Mouse (Mus musculus): Measurements from ENCODE around the gene Rom1. TPM values are rescaled to one million over a fixed set of nuclear protein-coding genes. Genes with fewer than 3 reads are reported as not detected.
"Not testable (repeated sequence)": the region's sequence is repeated elsewhere in the genome, so short reads cannot be mapped to it uniquely, and the experiment has no call there.

The Rom1 gene
- total RNA-seq, 2 experiments from 2014 or later = 3.2 to 4.0 TPM

DNA sequence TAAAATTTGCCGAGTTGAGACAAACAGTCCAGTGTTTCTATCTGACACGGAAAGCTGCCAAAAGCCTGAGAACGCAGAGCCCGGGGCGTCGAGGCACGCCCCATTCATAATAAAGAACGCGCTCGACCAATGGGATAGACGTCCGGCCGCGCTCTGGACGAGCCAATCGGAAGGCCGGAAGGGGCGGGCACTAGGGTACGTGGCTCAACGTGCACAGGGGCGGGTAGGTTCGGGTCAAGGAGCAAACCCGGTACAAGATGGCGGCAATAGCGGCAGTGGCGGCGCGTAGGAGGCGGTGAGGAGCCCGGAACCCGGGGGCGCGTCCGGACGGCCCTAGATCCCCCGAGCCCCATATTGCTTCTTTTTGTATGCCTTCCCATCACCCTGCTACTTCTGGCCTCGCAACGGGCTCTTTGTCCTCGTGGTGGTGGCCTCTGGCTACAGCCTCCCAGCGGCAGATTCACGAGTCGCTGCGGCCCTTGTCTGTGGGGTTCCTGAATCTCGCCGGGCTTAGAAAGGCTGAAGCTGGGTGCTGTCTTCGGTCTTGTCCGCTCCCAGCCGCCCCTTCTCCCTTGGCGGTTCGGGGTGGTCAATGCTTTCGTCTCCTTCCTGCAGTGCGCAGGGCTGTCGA is 31.2 kb downstream of the Rom1 start, which contains the start of gene Ganab:
Ganab (plus strand) TSS at position 207 of the 631 bp plus-strand sequence.
- DNase-seq (ENCODE audit: low spot score in 2 of 2) = peak; percentile 93 to 97

DNA sequence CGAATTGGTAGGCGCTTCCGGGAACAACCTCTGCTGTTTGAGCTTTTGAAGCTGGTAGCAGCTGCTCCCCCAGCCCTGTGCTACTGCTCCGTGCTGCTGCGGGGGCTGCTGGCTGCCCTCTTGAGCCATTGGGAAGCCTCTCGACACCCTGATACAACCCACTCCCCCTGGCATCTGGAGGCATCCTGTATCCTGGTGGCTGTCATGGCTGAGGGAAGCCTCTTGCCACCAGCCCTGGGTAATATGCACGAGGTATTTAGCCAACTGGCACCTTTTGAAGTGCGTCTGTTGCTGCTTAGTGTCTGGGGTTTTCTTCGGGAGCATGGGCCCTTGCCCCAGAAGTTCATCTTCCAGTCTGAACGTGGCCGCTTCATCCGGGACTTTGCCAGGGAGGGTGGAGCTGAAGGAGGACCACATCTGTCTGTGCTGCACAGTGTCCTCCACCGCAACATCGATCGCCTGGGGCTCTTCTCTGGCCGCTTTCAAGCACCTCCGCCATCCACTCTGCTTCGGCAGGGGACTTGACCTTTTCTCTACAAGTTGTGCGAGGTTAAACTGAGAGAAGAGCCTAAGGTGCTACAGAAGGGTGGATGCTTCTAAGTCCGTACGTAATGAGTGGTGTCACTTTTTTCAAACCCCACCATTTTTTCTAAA is 31.8 kb downstream of the Rom1 start:
- DNase-seq (ENCODE audit: low spot score in 2 of 2) = peak in 1 of 2 experiments; percentile 48

DNA sequence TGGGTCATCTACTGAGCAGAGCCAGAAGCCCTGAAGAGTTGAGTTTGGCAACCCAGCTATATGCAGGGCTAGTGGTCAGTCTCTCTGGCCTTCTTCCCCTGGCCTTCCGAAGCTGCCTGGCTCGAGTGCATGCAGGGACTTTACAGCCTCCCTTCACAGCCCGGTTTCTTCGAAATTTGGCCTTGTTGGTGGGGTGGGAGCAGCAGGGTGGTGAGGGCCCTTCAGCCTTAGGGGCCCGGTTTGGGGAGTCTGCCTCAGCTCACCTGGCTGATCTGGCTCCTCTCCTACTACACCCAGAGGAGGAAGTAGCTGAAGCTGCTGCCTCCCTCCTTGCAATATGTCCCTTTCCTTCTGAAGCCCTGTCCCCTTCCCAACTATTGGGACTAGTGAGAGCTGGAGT is 32.9 kb downstream of the Rom1 start:
- DNase-seq (ENCODE audit: low spot score in 2 of 2) = not testable (repeated sequence)

- no peak for DNase-seq (ENCODE audit: low spot score in 2 of 2)
These were observed 33.7 kb downstream of the Rom1 start for GRCm38 (mm10) chr19:8895397-8895960.

DNA sequence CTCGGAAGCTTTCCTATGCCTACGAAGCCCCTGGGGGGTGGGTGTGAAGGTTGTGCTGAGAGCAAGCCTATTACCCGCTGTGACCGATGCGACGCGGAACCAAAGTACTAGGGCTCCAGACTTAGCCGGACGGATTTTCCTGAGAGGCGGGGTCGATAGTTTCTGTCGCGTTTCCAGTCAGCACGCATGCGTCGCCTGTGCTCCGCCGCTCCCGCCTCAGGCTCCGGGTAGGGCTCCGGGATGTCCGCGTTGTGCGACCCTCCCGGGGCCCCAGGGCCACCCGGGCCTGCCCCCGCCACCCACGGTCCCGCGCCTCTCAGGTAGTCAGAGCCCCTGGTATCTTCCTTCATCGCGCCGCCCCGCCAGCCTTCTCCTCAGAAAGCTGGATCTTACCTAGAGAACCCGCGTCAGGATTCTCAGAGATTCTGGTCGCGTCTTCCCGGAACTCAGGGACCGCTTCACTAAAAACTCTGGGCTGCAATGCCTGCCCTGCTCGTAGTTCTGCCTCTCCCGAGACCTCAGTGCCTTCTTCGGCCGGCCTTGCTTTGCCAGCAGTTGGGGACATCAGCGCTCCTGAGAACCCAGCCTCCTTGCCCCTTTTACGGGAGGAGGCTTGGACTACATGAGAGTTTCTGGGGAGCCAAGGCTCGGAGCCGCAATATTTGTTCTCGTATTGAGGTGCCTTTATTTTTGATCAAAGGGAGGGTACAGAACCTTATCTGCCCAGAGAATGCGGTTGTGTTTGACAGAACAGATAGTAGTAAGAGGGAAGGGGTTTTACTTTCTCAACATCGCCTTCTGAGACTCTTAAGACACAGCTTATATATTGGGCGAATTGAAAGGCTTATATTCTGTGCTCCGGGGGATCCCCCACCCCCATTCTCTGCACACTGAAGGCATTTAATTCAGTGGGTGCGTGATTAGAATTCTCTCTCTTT is 36.1 kb downstream of the Rom1 start, which contains the start of gene Ints5:
Ints5 (plus strand) TSS at position 177 of the 938 bp plus-strand sequence.
- DNase-seq (ENCODE audit: low spot score in 2 of 2) = peak; percentile 85 to 90

GRCm38 (mm10) chr19:8888511-8889385 is 40.4 kb downstream of the Rom1 start, which contains the start of the genes 1810009A15Rik and Gm49416:
Gene 1810009A15Rik, plus strand, starts transcription at chr19:8888853.
Gene Gm49416, plus strand, starts transcription at chr19:8888926.
- DNase-seq (ENCODE audit: low spot score in 2 of 2) = peak; percentile 91 to 96

GRCm38 (mm10) chr19:8887585-8888463 is 41.3 kb downstream of the Rom1 start:
- DNase-seq (ENCODE audit: low spot score in 2 of 2) = no peak

- DNase-seq (ENCODE audit: low spot score in 2 of 2) = no peak
These were observed 42.1 kb downstream of the Rom1 start for GRCm38 (mm10) chr19:8886916-8887584.

DNA sequence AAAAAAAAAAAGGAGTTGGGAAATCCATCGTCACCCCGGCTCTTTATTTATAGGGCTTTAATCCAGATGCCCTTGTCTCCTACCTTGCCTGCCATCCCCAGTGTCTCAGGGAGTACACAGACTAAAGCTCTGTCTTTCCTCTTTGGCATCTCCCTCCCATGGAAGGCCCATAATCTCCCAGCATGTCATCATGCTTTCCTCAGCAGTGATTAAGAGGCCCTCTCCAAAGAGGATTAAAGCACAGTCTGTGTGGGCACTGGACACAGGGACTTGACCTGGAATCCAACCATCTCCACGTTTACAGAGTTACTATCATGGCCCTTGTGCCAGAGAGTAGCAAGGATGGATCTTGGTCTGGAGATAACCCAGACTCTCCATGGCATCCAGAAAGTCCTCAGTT is 45.5 kb downstream of the Rom1 start, which contains the start of the genes Lbhd1 and Gm49403:
Lbhd1 (plus strand) TSS at position 117 of the 400 bp plus-strand sequence.
Gm49403 (plus strand) TSS at position 315 of the 400 bp plus-strand sequence.
- no peak for DNase-seq (ENCODE audit: low spot score in 2 of 2)

DNA sequence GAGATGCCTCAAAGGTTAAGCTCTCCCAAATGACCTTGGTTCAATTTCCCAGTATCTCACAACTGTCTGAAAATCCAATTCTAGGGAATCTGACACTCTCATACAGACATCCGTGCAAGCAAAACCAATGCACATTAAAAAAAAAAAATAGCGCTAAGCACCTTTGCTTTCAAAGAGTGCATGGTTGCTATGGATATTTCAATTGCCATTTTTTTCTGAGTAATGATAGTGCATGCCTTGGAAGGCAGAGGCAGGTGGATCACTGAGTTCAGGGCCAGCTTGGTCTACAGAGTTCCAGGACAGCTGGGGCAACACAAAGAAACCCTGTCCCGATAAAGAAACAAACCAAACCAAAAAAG is 48.1 kb downstream of the Rom1 start:
- DNase-seq (ENCODE audit: low spot score in 2 of 2) = no peak

DNA sequence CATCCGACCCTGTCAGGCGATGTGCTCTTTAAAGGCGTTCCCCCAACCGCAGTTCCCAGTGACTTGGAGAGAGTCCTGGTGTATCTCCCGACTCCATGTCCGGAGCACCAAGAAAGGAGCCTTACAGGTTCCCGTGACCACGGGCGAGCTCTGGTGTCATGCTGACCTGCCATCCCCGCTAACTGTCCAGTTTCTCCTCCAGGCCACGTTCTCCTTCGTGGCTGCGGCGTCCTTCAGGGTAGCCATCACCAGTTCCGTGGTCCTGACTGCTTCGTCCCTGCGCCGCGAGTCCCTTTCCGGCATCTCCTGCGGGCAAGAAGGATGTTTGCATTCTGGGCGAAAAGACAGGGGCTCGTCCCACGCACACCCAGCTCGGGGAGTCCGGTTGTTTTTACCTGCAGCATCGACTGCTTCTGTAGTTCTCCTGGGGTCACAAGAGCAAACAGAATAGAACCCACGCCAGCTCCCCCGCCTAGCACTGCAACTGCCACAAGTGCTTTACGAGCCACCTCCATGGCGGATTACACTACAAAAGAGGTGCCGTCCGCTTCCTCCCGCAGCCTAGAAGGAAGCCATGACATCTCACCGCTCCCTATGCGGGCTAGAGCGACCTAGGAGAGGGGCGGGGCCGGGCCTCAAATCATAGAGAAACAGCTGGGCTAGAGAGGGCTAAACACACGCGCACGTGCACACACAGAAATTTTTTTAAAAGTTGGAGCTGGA is 48.7 kb downstream of the Rom1 start, which contains the start of gene Uqcc3:
Uqcc3 (minus strand) TSS at position 613 of the 723 bp plus-strand sequence.
- DNase-seq (ENCODE audit: low spot score in 2 of 2) = peak; percentile 82 to 91

Small RNAs within 50 kb of the gene (microRNA-seq; reads per million reads assigned to microRNA genes)
- 0 reads per million in 2 experiments for gene Mir5136

Other genes with a start within 250 kb of the Rom1 start
- gene Slc3a2, start 206.0 kb downstream of the Rom1 start, total RNA-seq (2021) = 100 to 1,000 TPM; 188 to 200 TPM
- 10 to 100 TPM; 39.9 to 47.9 TPM for gene Wdr74, start 193.5 kb downstream of the Rom1 start, total RNA-seq (2021)
- 1 to 10 TPM; 1.8 to 2.0 TPM for gene 1700092M07Rik, start 188.6 kb downstream of the Rom1 start, total RNA-seq (2021)
- 10 to 100 TPM; 64.5 to 71.4 TPM for gene Stx5a, start 187.9 kb downstream of the Rom1 start, total RNA-seq (2021)
- 10 to 100 TPM; 79.3 to 91.9 TPM for gene Nxf1, start 172.3 kb downstream of the Rom1 start, total RNA-seq (2021)
- gene Tmem223, start 158.4 kb downstream of the Rom1 start, total RNA-seq (2021) = 100 to 1,000 TPM; 101 to 108 TPM
- gene Tmem179b, start 154.9 kb downstream of the Rom1 start, total RNA-seq (2021) = 10 to 100 TPM; 10.1 to 12.0 TPM
- 10 to 100 TPM; 14.1 to 15.0 TPM for gene Taf6l, start 142.9 kb downstream of the Rom1 start, total RNA-seq (2021)
- gene Polr2g, start 130.8 kb downstream of the Rom1 start, total RNA-seq (2021) = 100 to 1,000 TPM; 119 TPM
- gene Zbtb3, start 126.8 kb downstream of the Rom1 start, total RNA-seq (2021) = 1 to 10 TPM; 4.3 TPM
- gene Ttc9c, start 110.0 kb downstream of the Rom1 start, total RNA-seq (2021) = 10 to 100 TPM; 29.8 to 32.1 TPM
- gene Hnrnpul2, start 109.3 kb downstream of the Rom1 start, total RNA-seq (2021) = 100 to 1,000 TPM in 1 of 2 experiments, 10 to 100 TPM in 1; 99.4 to 103 TPM
- 1 to 10 TPM in 1 of 2 experiments, not detected in 1; 4.4 TPM for gene AC129217.1, start 99.6 kb downstream of the Rom1 start, total RNA-seq (2021)
- 100 to 1,000 TPM in 1 of 2 experiments, 10 to 100 TPM in 1; 96.2 to 107 TPM for gene Bscl2, start 91.9 kb downstream of the Rom1 start, total RNA-seq (2021)
- gene Gng3, start 90.2 kb downstream of the Rom1 start, total RNA-seq (2021) = 100 to 1,000 TPM; 220 to 243 TPM
- under 1 TPM; 0.30 to 0.55 TPM for gene Lrrn4cl, start 78.6 kb downstream of the Rom1 start, total RNA-seq (2021)
- gene Ubxn1, start 57.9 kb downstream of the Rom1 start, total RNA-seq (2021) = 100 to 1,000 TPM in 1 of 2 experiments, 10 to 100 TPM in 1; 95.4 to 101 TPM
- 10 to 100 TPM; 35.2 to 35.6 TPM for gene Uqcc3, start 48.4 kb downstream of the Rom1 start, total RNA-seq (2021)
- gene Lbhd1, start 45.6 kb downstream of the Rom1 start, total RNA-seq (2021) = 1 to 10 TPM; 5.4 to 7.0 TPM
- gene Gm49403, start 45.4 kb downstream of the Rom1 start, total RNA-seq (2021) = not detected
- 10 to 100 TPM; 24.4 to 26.1 TPM for gene 1810009A15Rik, start 40.5 kb downstream of the Rom1 start, total RNA-seq (2021)
- 1 to 10 TPM in 1 of 2 experiments, not detected in 1; 1.1 TPM for gene Gm49416, start 40.4 kb downstream of the Rom1 start, total RNA-seq (2021)
- 10 to 100 TPM; 22.0 to 25.4 TPM for gene Ints5, start 36.4 kb downstream of the Rom1 start, total RNA-seq (2021)
- gene Ganab, start 31.3 kb downstream of the Rom1 start, total RNA-seq (2021) = 100 to 1,000 TPM; 111 to 114 TPM
- 100 to 1,000 TPM; 144 to 149 TPM for gene B3gat3, start 9.0 kb downstream of the Rom1 start, total RNA-seq (2021)
- gene Eml3, start 196 bp upstream of the Rom1 start, total RNA-seq (2021) = 10 to 100 TPM; 11.3 to 11.7 TPM
- gene Mta2, start 12.5 kb upstream of the Rom1 start, total RNA-seq (2021) = 10 to 100 TPM; 52.4 to 56.6 TPM
- 10 to 100 TPM; 15.0 to 17.3 TPM for gene Tut1, start 24.5 kb upstream of the Rom1 start, total RNA-seq (2021)
- 100 to 1,000 TPM; 198 to 230 TPM for gene Eef1g, start 37.7 kb upstream of the Rom1 start, total RNA-seq (2021)
- gene Ahnak, start 59.9 kb upstream of the Rom1 start, total RNA-seq (2021) = 10 to 100 TPM; 20.7 to 22.5 TPM
- gene Scgb1a1, start 158.6 kb upstream of the Rom1 start, total RNA-seq (2021) = not detected
- gene Asrgl1, start 206.3 kb upstream of the Rom1 start, total RNA-seq (2021) = 100 to 1,000 TPM; 134 to 142 TPM

Data from layer of hippocampus, postnatal 14 days (tissue).